In genomic region chr4:139813371-139813960, GRCm38 (mm10) we compare ENCODE assay signal across 26 mouse cellular contexts. TPM values are rescaled to one million over a fixed set of nuclear protein-coding genes. Genes with fewer than 3 reads are reported as not detected.
DNase-seq lines count a peak whose midpoint lies in the region; ATAC-seq lines count a peak whose summit lies in the region.
"Had no signal": no experiment of that assay in that cellular context is flagged by ENCODE, and none has a peak within 500 bp of the region (broad histone marks: within the 10 kb centered on the region; RNA-seq: fewer than 3 reads in every experiment).

No protein-coding gene starts in this region.

- H3K4me1 ChIP-seq in hindbrain, embryonic 10.5 days (replicated peaks): peaks cover 88% of the 10 kb centered on the region
- peaks cover 51% of the 10 kb centered on the region for H3K4me1 ChIP-seq in hindbrain, embryonic 13.5 days (replicated peaks)
- H3K4me1 ChIP-seq: liver, embryonic 12.5 days had no signal

- no peak for DNase-seq in hindbrain, embryonic 10.5 days (ENCODE audit: low spot score)
- peak; percentile 29 for DNase-seq in CD4-positive helper T cell, adult 2 months (ENCODE audit: low read depth, low spot score)
- peak; percentile 65 for DNase-seq in thymus, postnatal 0 days (ENCODE audit: low spot score)
- DNase-seq in kidney, adult 8-10 months: no peak
- DNase-seq in kidney, postnatal 25 days: no peak
- no peak for DNase-seq in urinary bladder, postnatal 25 days (ENCODE audit: low spot score)
- DNase-seq: cerebellum, adult 9-10 months; heart, adult 18-20 months; right cerebral cortex, postnatal 14 days had no signal

- H3K4me3 ChIP-seq in hindbrain, embryonic 10.5 days: no peak overlapping the region
- no peak overlapping the region for H3K4me3 ChIP-seq in hindbrain, embryonic 13.5 days
- H3K4me3 ChIP-seq: embryonic facial prominence, embryonic 13.5 days; hindbrain, embryonic 12.5 days; kidney, embryonic 15.5 days; limb, embryonic 10.5 days; liver, embryonic 12.5 days; lung, embryonic 15.5 days; neural tube, embryonic 13.5 days had no signal

- peaks cover 99% of the 10 kb centered on the region for H3K27me3 ChIP-seq in hindbrain, embryonic 10.5 days (ENCODE audit: insufficient read depth, poor library complexity, severe bottlenecking)
- peaks cover 97% of the 10 kb centered on the region for H3K27me3 ChIP-seq in hindbrain, embryonic 13.5 days

- H3K36me3 ChIP-seq in hindbrain, embryonic 10.5 days: peaks cover 10% of the 10 kb centered on the region; the same call in 1 of the 2 replicates
- H3K36me3 ChIP-seq in hindbrain, embryonic 13.5 days: no peaks in the 10 kb centered on the region
- H3K36me3 ChIP-seq: embryonic facial prominence, embryonic 13.5 days; hindbrain, embryonic 12.5 days; kidney, embryonic 15.5 days; limb, embryonic 10.5 days; liver, embryonic 12.5 days; lung, embryonic 15.5 days; neural tube, embryonic 13.5 days had no signal

- H3K4me2 ChIP-seq in hindbrain, embryonic 13.5 days: no peak overlapping the region
- H3K4me2 ChIP-seq: embryonic facial prominence, embryonic 13.5 days; hindbrain, embryonic 12.5 days; kidney, embryonic 15.5 days; liver, embryonic 12.5 days; lung, embryonic 15.5 days; neural tube, embryonic 13.5 days had no signal

- no peak overlapping the region for H3K9ac ChIP-seq in hindbrain, embryonic 13.5 days
- H3K9ac ChIP-seq: embryonic facial prominence, embryonic 13.5 days; hindbrain, embryonic 12.5 days; kidney, embryonic 15.5 days; liver, embryonic 12.5 days; lung, embryonic 15.5 days; neural tube, embryonic 13.5 days had no signal

- 22% methylated on average over 9 of the region's 9 CpGs for WGBS in hindbrain, embryonic 10.5 days
- WGBS in hindbrain, embryonic 13.5 days: 31% methylated on average over 9 of the region's 9 CpGs

- H3K9me3 ChIP-seq in hindbrain, embryonic 10.5 days: no peaks in the 10 kb centered on the region
- H3K9me3 ChIP-seq in hindbrain, embryonic 13.5 days: no peaks in the 10 kb centered on the region
- H3K9me3 ChIP-seq: embryonic facial prominence, embryonic 13.5 days; hindbrain, embryonic 12.5 days; kidney, embryonic 15.5 days; limb, embryonic 10.5 days; liver, embryonic 12.5 days; lung, embryonic 15.5 days; neural tube, embryonic 13.5 days had no signal

- ATAC-seq in hindbrain, embryonic 13.5 days (ENCODE audit: low FRiP score): no peak
- ATAC-seq in hematopoietic stem cell, adult 5-6 weeks (replicated peaks in 1 of 2; ENCODE audit: insufficient read depth in 1 of 2, low FRiP score in 2 of 2, low TSS enrichment in 1 of 2, low read depth in 1 of 2, poor library complexity in 2 of 2, severe bottlenecking in 2 of 2): peak; percentile 51 to 60; a peak in 3 of 4 replicates
- ATAC-seq: liver, embryonic 12.5 days had no signal

- peak overlapping the region; percentile 66 for H3K27ac ChIP-seq in hindbrain, embryonic 10.5 days
- H3K27ac ChIP-seq in hindbrain, embryonic 13.5 days: no peak overlapping the region
- H3K27ac ChIP-seq: embryonic facial prominence, embryonic 13.5 days; hindbrain, embryonic 12.5 days; kidney, embryonic 15.5 days; limb, embryonic 10.5 days; liver, embryonic 12.5 days; lung, embryonic 15.5 days; neural tube, embryonic 13.5 days; stomach, postnatal 0 days had no signal

RNA-seq across cellular contexts. Expression of gene Pax7, which starts 19.9 kb away (rescaled TPM):
- 2.3 and 2.6 TPM in 2 replicates for polyA plus RNA-seq in hindbrain, embryonic 10.5 days (2016; fragmentation: Nextera tagmentation; extraction: Ambion mirVana)
- polyA plus RNA-seq in hindbrain, embryonic 13.5 days (2015; fragmentation: Nextera tagmentation; extraction: Ambion mirVana): 0.84 and 1.6 TPM in 2 replicates
- not detected in 2 replicates for total RNA-seq in hematopoietic stem cell, adult 5-6 weeks (2017)
- 0.04 and 0.09 TPM in 2 replicates for polyA plus RNA-seq in thymus, postnatal 0 days (2015; fragmentation: Nextera tagmentation; extraction: Ambion mirVana)
- total RNA-seq: adrenal gland, adult 18-20 months; heart, adult 18-20 months; layer of hippocampus, adult 18-20 months; left cerebral cortex, adult 18-20 months; MEL had no signal
- polyA plus RNA-seq: cortical plate, adult 2 months; heart, embryonic 16.5 days; intestine, embryonic 14.5 days; liver, embryonic 12.5 days; stomach, postnatal 0 days had no signal

Comparison
In these comparisons a context has a peak if more than half of its experiments do, and no peak if none do; other contexts are left out.
1. DNase-seq: peak in CD4-positive helper T cell, adult 2 months (single experiment) and thymus, postnatal 0 days (single experiment); none in hindbrain, embryonic 10.5 days (single experiment), kidney, adult 8-10 months (0 of 2), kidney, postnatal 25 days (0 of 2) and urinary bladder, postnatal 25 days (single experiment).